Mouse (Mus musculus) cerebellum, adult (tissue): Measurements from ENCODE around the gene Layn.
A peak's percentile ranks its signal among the peaks of the same experiment; 100 is the strongest.

Experiments used
- ATAC-seq: cut with Nextera tagmentation; 2 replicates; pipeline ENCODE4 v1.9.2; 2017; ENCODE audit warnings: mild to moderate bottlenecking, moderate library complexity, mixed read lengths; ENCODE audit not compliant: insufficient number of reproducible peaks, low FRiP score, low TSS enrichment

Layn gene

DNA sequence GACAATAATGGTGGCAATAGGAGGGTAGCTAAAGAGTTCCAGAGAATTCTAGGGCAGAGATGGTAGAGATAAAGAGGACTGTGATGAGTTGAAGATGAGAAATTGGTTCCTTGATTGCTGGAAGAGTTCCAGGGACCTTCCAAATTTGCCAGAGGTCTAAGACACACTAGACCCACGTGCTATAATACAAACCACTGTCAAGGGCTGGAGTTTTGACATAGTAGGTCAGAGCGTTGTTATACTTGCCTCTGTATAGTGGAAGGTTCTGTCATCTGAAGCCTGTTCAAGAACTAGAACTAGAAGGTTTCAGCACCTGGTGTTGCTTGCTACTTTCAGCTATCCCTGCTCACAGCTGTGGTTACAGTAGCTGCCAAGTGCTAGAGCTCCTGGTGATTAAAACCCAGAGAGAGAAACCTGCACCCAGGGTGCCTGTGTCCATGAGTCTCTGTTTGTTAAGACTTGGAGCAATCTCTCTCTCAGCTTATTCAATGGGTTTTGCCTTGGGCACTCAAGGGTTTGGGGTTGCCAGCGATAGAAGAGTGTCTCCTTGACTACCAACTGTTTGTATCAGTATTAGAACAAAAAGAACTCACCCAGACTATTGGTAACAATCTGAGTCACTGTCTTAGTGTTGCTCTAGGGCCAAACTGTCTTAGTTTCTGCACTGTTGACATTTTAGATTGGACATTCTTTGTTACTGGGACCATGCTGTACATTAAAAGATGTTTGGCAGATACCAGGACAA, 43.9 kb downstream of the Layn start:
- no peak for ATAC-seq

DNA sequence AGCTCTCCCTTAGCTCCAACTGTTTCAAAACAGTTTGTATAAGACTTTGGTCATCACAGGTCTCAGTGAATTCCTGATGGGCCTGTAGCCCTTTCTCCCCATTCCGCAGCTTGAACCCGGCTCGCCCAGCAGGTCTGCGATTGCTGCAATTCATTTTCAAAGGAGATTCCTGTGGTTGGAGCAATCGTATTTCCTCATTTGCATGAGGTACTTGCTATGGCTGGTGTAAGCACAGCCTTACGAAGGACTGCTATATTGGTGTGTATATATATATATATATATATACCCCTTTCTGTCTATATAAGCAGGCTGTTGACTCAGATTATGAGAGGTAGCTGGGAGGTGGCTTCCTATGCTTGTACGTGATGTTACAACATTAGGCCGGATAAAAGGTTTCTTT, 44.6 kb downstream of the Layn start:
- ATAC-seq = no peak

GRCm38 (mm10) chr9:51031603-51032002, 45.3 kb downstream of the Layn start:
- ATAC-seq = no peak

GRCm38 (mm10) chr9:51030147-51030546, 46.7 kb downstream of the Layn start:
- no peak for ATAC-seq

DNA sequence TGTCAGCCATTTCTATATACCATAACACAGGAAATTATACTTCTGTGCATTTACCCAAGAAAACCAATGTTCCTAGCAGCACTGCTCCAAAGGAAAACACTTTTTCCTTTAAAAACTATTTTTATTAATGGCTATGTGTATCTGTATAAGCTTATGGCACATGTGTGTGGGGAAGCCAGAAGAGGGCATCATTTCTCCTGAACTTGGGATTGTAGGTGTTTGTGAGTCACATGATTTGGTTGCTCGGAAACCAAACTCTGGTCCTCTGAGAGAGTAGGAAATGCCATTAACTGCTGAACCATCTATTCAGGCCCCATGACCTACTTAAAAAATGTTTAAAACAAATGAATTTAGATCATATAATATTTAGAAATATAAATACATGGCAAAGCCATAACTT, 49.9 kb downstream of the Layn start:
- no peak for ATAC-seq

GRCm38 (mm10) chr9:51021123-51021795, 55.6 kb downstream of the Layn start:
- no peak for ATAC-seq

DNA sequence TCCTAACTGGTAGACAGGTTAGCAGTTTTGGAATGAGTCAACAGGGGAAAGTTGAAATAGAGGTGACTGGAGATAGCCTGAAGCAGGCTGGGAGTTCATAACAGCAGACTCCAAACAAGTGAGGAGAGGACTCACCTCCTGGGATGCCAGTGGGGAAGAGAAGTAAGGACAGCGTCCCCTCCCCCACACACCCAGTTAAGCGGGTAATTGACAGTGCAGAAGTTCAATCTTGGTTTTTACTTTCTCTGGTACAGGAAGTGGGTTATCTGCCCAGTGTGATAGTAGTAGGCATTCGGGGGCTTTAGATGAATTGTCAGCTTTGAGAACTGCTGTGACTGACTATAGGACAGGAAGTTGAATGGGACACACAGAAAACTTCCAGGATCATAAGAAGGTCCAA, 56.5 kb downstream of the Layn start:
- no peak for ATAC-seq

GRCm38 (mm10) chr9:51019670-51020069, 57.2 kb downstream of the Layn start:
- no peak for ATAC-seq

- no peak for ATAC-seq
These were observed 61.2 kb downstream of the Layn start for GRCm38 (mm10) chr9:51015732-51016131.

GRCm38 (mm10) chr9:51013644-51014043, 63.2 kb downstream of the Layn start:
- no peak for ATAC-seq

DNA sequence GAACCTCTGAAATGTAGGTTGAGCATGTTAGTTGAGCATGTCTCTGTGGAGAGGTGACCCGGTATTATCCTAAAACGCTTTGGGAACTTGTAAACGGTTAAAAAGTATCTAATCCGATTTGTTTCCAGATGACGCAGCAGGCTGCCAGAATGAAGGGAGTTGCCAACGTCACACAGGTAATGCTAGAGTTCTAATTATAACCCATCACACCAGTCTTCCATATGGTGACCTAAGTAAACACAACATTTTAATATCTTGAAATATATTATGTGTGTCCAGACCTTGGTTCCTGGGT, 67.3 kb downstream of the Layn start:
- 0 out of 2 replicates have a peak, but pooled peaks have one; percentile 12 for ATAC-seq

DNA sequence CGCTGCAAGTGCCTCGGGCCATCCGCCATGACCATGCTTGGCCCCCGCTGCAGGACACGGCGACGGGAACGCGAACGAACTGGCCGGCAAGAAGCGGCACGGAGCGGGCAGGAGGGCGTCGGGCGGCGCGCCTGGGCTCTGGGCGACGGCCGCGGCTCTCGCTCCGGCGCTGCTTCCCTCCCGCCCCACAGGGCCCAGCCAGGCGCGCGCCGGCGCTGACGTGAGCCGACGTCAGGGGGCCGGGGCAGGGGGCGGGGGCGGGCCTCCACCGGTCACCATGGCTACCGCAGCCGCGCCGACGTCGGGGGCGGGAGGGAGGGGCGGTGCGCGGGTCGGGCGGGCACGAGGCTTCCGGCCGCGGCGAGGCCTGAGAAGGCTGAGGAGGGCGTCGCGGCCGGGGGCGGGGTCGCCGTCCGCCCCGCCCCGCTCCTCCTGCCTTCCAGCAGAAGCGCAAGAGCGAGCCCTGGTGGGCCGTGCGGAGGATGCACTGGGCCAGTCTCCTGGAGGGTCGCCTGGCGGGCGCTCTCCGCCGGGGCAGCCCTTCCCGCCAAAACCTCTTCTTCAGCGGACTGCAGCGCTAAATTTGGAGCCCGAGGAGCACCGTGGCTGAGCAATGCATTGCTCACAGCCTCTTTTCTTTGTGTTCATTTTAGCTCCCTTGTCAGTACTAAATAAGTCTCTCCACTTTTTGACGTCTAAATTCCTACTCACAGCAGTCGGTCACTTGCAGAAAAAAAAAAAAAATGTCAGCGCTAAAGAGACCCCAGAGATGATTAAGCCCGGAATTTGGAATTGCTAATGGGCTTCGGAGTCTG, 67.8 kb downstream of the Layn start, which contains the start of gene Sik2:
Gene Sik2 (minus strand): TSS at position 233 of the 815 bp plus-strand sequence.
- ATAC-seq = peak; percentile 91

GRCm38 (mm10) chr9:51008068-51008840, 68.6 kb downstream of the Layn start:
- peak; percentile 39 for ATAC-seq

DNA sequence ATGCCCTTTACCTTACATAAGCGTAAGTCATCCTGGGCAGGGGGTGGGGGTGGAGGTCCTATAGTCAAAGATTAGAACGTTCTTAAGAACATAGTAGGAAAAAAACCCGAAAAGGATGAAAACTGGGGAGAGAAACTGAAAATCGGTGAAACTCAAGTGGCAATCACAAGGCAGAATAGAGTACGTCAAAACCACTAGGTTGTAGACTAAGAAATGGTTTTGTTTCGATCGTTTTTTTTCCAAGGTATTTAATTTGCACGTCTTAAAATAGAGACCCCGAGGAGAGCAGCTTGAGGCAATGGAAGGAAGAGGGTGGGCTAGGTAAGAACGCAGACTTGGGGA, 69.2 kb downstream of the Layn start:
- ATAC-seq = no peak

- ATAC-seq = no peak
These were observed 70.0 kb downstream of the Layn start for GRCm38 (mm10) chr9:51006846-51007245.
